Mouse (Mus musculus): ENCODE measurements around the gene Masp1. TPM values are rescaled to one million over a fixed set of nuclear protein-coding genes. Genes with fewer than 3 reads are reported as not detected.

Masp1 gene
- 8.1 and 8.8 TPM in 2 replicates for polyA plus RNA-seq (2015; fragmentation: Nextera tagmentation; extraction: Ambion mirVana)

GRCm38 (mm10) chr16:23520235-23520871 is at the start of gene Masp1, which contains the start of gene Rtp4:
Gene Masp1 (minus strand): TSS chr16:23520815.
Gene Rtp4 (plus strand): TSS chr16:23520291.
- Histone ChIP-seq H3K4me1 (peaks cover 81% of the 10 kb centered on the region), H3K36me3 (no peaks in the 10 kb centered on the region), H3K27ac (peak within 1 kb of the TSS; percentile 49; the same call in 1 of the 2 replicates), H3K27me3 (0 out of 2 replicates have a peak, but pooled peaks cover 8% of the 10 kb centered on the region), H3K4me2 (replicated peaks) (peak within 1 kb of the TSS; percentile 70), H3K9ac (peak within 1 kb of the TSS; percentile 64), H3K4me3 (peak within 1 kb of the TSS; percentile 41), H3K9me3 (peaks cover 2% of the 10 kb centered on the region)
- WGBS = under 1% methylated on average over 12 of the region's 12 CpGs
- ATAC-seq (ENCODE audit: low FRiP score, low read depth) = 0 out of 2 replicates have a peak, but pooled peaks have one; percentile 9

DNA sequence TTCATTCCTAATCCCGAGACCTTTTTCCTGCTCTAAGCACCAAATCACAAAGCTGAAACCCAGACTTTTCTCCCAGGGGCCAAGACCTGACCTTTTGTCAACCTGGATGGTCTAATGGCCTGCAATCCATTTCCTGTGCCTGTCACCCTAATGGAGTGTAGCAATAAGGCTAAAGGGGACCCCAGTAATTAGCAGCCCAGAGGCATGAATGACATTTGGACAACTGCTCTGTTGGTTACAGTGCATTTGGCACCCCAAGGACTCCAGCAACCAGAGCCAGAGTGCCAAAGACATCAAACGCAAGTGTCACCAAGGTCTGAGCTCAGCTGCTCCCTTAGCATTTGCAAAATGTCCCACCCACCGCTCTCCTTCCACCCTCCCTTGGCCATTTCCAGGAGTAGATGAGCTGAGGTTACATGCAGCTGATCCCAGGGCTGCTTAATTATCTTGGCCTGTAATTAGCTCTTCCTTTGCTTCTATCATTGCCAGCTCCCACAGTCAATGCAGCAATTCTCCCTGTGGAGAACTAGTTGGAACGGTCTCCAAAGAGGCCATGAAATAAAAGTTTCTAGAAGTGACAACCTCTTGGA is 47.8 kb upstream of the Masp1 start:
- 14% methylated on average over 4 of the region's 4 CpGs for WGBS
- no peak for ATAC-seq (ENCODE audit: low FRiP score, low read depth)
- H3K4me3 ChIP-seq = no peak overlapping the region
- H3K36me3 ChIP-seq = no peaks in the 10 kb centered on the region
- H3K9ac ChIP-seq = no peak overlapping the region
- H3K27me3 ChIP-seq = no peaks in the 10 kb centered on the region
- no peak overlapping the region for H3K27ac ChIP-seq
- H3K4me2 ChIP-seq (replicated peaks) = no peak overlapping the region
- H3K9me3 ChIP-seq = no peaks in the 10 kb centered on the region
- H3K4me1 ChIP-seq = no peaks in the 10 kb centered on the region

DNA sequence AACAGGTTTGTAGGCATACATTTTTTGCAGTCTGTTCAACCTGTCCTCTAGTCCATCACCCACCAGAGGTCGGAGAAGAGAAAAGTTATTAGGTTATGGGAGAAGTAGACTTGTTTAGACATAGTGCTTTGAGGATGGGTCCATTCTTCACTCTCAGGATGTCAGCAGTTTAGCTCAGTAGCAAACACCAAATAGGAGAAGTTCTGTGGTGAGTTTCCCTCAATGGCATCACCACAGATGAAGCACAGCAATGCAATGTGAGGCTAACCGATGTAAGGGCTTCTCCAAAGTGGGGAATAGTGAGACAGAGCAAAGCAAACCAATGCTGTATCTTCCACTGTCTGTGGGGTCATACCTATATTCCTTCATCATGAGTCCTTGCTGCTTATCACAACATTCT is 37.1 kb upstream of the Masp1 start:
- Histone ChIP-seq H3K36me3 (no peaks in the 10 kb centered on the region), H3K4me1 (peaks cover 5% of the 10 kb centered on the region; the same call in 1 of the 2 replicates), H3K27me3 (no peaks in the 10 kb centered on the region), H3K4me3 (no peak overlapping the region), H3K9me3 (no peaks in the 10 kb centered on the region), H3K4me2 (replicated peaks) (no peak overlapping the region), H3K9ac (no peak overlapping the region), H3K27ac (no peak overlapping the region)
- 85% methylated on average over 2 of the region's 2 CpGs for WGBS
- ATAC-seq (ENCODE audit: low FRiP score, low read depth) = no peak

DNA sequence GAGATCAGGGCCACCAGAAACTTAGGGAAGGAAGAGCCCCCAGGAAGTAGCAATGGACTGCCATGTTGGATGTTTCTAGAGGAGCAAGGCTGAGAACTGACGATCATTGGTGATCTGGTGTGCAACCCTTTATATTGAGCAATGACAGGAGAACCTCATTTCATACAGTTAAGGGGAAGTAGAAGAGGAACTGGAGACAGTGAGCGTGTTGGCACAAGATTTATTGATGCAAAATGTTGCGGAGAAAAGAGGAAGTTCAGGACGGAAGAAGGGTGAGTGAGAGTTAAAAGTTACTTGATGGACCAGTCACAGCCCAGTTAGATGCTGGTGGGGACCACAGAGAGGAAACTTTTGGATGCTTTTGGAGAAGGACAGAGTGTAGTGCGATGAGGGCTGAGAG is 36.6 kb upstream of the Masp1 start:
- no peaks in the 10 kb centered on the region for H3K27me3 ChIP-seq
- 93% methylated on average over 5 of the region's 5 CpGs for WGBS
- no peak overlapping the region for H3K4me3 ChIP-seq
- no peak overlapping the region for H3K27ac ChIP-seq
- no peak for ATAC-seq (ENCODE audit: low FRiP score, low read depth)
- H3K9ac ChIP-seq = no peak overlapping the region
- H3K9me3 ChIP-seq = no peaks in the 10 kb centered on the region
- H3K4me1 ChIP-seq = peaks cover 5% of the 10 kb centered on the region; the same call in 1 of the 2 replicates
- H3K36me3 ChIP-seq = no peaks in the 10 kb centered on the region
- H3K4me2 ChIP-seq (replicated peaks) = no peak overlapping the region

- H3K9ac ChIP-seq = no peak overlapping the region
- H3K9me3 ChIP-seq = no peaks in the 10 kb centered on the region
- H3K4me3 ChIP-seq = no peak overlapping the region
- H3K36me3 ChIP-seq = no peaks in the 10 kb centered on the region
- H3K4me2 ChIP-seq (replicated peaks) = no peak overlapping the region
- peaks cover 11% of the 10 kb centered on the region; the same call in 1 of the 2 replicates for H3K27me3 ChIP-seq
- 53% methylated on average over 5 of the region's 5 CpGs for WGBS
- no peak for ATAC-seq (ENCODE audit: low FRiP score, low read depth)
- H3K4me1 ChIP-seq = peaks cover 5% of the 10 kb centered on the region; the same call in 1 of the 2 replicates
- no peak overlapping the region for H3K27ac ChIP-seq
Observed at GRCm38 (mm10) chr16:23554673-23555072, 34.1 kb upstream of the Masp1 start.

- no peak overlapping the region for H3K4me2 ChIP-seq (replicated peaks)
- no peak for ATAC-seq (ENCODE audit: low FRiP score, low read depth)
- no peaks in the 10 kb centered on the region for H3K36me3 ChIP-seq
- H3K9me3 ChIP-seq = no peaks in the 10 kb centered on the region
- no peak overlapping the region for H3K27ac ChIP-seq
- WGBS = 87% methylated on average over 18 of the region's 18 CpGs
- no peak overlapping the region for H3K9ac ChIP-seq
- H3K27me3 ChIP-seq = peaks cover 14% of the 10 kb centered on the region; the same call in 1 of the 2 replicates
- no peak overlapping the region for H3K4me3 ChIP-seq
- peaks cover 5% of the 10 kb centered on the region; the same call in 1 of the 2 replicates for H3K4me1 ChIP-seq
Observed at GRCm38 (mm10) chr16:23550981-23551582, 30.5 kb upstream of the Masp1 start.

- 44% methylated on average over 8 of the region's 8 CpGs for WGBS
- ATAC-seq (ENCODE audit: low FRiP score, low read depth) = peak; percentile 57; the same call in 1 of the 2 replicates
- Histone ChIP-seq H3K36me3 (no peaks in the 10 kb centered on the region), H3K27me3 (peaks cover 14% of the 10 kb centered on the region; the same call in 1 of the 2 replicates), H3K27ac (no peak overlapping the region), H3K4me2 (replicated peaks) (no peak overlapping the region), H3K9me3 (no peaks in the 10 kb centered on the region), H3K4me3 (no peak overlapping the region), H3K4me1 (peaks cover 5% of the 10 kb centered on the region; the same call in 1 of the 2 replicates), H3K9ac (no peak overlapping the region)
Observed at GRCm38 (mm10) chr16:23550346-23550980, 29.8 kb upstream of the Masp1 start.

DNA sequence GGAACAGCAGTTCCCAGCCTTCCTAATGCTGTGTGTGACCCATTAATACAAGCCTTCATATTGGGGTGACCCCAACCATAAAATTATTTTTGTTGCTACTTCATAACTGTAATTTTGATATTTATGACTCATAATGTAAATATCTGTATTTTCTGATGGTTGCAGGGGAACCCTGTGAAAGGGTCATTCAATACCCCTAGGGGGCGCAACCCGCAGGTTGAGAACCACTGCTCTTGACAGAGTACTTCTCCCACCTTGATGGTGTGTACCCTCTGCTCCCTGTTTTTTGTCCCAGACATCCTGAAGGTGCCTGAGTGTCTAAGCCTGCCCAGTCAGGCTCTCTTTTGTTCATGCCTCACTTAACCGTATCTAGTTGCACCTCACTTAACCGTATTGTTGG is 27.2 kb upstream of the Masp1 start:
- H3K36me3 ChIP-seq = no peaks in the 10 kb centered on the region
- no peak overlapping the region for H3K27ac ChIP-seq
- no peaks in the 10 kb centered on the region for H3K9me3 ChIP-seq
- 92% methylated on average over 4 of the region's 4 CpGs for WGBS
- peaks cover 16% of the 10 kb centered on the region for H3K4me1 ChIP-seq
- H3K4me3 ChIP-seq = no peak overlapping the region
- H3K27me3 ChIP-seq = peaks cover 14% of the 10 kb centered on the region; the same call in 1 of the 2 replicates
- no peak overlapping the region for H3K4me2 ChIP-seq (replicated peaks)
- no peak overlapping the region for H3K9ac ChIP-seq
- no peak for ATAC-seq (ENCODE audit: low FRiP score, low read depth)

- H3K9me3 ChIP-seq = no peaks in the 10 kb centered on the region
- H3K4me2 ChIP-seq (replicated peaks) = no peak overlapping the region
- no peaks in the 10 kb centered on the region for H3K36me3 ChIP-seq
- WGBS = 32% methylated on average over 7 of the region's 7 CpGs
- 0 out of 2 replicates have a peak, but pooled peaks cover 4% of the 10 kb centered on the region for H3K27me3 ChIP-seq
- H3K9ac ChIP-seq = no peak overlapping the region
- no peak overlapping the region for H3K27ac ChIP-seq
- H3K4me1 ChIP-seq = peaks cover 24% of the 10 kb centered on the region
- no peak overlapping the region for H3K4me3 ChIP-seq
- ATAC-seq (ENCODE audit: low FRiP score, low read depth) = no peak
Observed at GRCm38 (mm10) chr16:23544361-23544760, 23.7 kb upstream of the Masp1 start.

GRCm38 (mm10) chr16:23542866-23543265 is 22.3 kb upstream of the Masp1 start:
- H3K9me3 ChIP-seq = no peaks in the 10 kb centered on the region
- no peak overlapping the region for H3K9ac ChIP-seq
- peaks cover 24% of the 10 kb centered on the region for H3K4me1 ChIP-seq
- no peak overlapping the region for H3K27ac ChIP-seq
- ATAC-seq (ENCODE audit: low FRiP score, low read depth) = no peak
- no peaks in the 10 kb centered on the region for H3K36me3 ChIP-seq
- 80% methylated on average over 4 of the region's 4 CpGs for WGBS
- H3K4me2 ChIP-seq (replicated peaks) = no peak overlapping the region
- no peak overlapping the region for H3K4me3 ChIP-seq
- H3K27me3 ChIP-seq = no peaks in the 10 kb centered on the region

DNA sequence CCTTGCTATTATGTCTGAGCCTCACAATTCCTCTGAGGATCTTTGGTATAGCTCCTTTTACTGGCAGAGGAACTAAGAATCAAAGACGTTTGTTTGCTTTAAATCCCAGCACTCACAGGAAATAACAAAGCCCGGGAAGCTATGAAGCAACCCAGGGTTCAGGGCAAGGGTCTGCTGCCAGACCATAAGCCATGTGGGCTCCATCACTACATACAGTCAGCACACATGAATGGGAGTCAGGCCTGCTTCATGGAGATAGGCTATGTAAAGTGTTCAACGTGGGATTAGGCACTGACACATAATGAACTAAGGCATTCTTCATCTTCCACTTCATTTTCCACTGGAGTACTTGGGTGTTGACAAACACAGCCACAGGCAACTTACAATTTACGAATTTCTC is 20.4 kb upstream of the Masp1 start:
- Histone ChIP-seq H3K36me3 (no peaks in the 10 kb centered on the region), H3K9me3 (no peaks in the 10 kb centered on the region), H3K4me2 (replicated peaks) (no peak overlapping the region), H3K9ac (no peak overlapping the region), H3K27me3 (no peaks in the 10 kb centered on the region), H3K4me3 (no peak overlapping the region), H3K27ac (no peak overlapping the region), H3K4me1 (peaks cover 24% of the 10 kb centered on the region)
- ATAC-seq (ENCODE audit: low FRiP score, low read depth) = no peak
- WGBS = 49% methylated on average over 4 of the region's 4 CpGs

GRCm38 (mm10) chr16:23533707-23534106 is 13.1 kb upstream of the Masp1 start:
- WGBS = 82% methylated on average over 3 of the region's 3 CpGs
- Histone ChIP-seq H3K36me3 (no peaks in the 10 kb centered on the region), H3K9me3 (no peaks in the 10 kb centered on the region), H3K27me3 (no peaks in the 10 kb centered on the region), H3K4me3 (no peak overlapping the region), H3K27ac (no peak overlapping the region), H3K4me1 (no peaks in the 10 kb centered on the region), H3K4me2 (replicated peaks) (no peak overlapping the region), H3K9ac (no peak overlapping the region)
- ATAC-seq (ENCODE audit: low FRiP score, low read depth) = no peak

All from limb, embryonic 13.5 days (tissue).